Mouse (Mus musculus) cerebellum, adult 9-10 months (tissue): ENCODE measurements around the gene Taf15.

ENCODE experiments used
- DNase-seq: peaks from one replicate; pipeline ENCODE4 v3.0.0; 2022

Gene Taf15

DNA sequence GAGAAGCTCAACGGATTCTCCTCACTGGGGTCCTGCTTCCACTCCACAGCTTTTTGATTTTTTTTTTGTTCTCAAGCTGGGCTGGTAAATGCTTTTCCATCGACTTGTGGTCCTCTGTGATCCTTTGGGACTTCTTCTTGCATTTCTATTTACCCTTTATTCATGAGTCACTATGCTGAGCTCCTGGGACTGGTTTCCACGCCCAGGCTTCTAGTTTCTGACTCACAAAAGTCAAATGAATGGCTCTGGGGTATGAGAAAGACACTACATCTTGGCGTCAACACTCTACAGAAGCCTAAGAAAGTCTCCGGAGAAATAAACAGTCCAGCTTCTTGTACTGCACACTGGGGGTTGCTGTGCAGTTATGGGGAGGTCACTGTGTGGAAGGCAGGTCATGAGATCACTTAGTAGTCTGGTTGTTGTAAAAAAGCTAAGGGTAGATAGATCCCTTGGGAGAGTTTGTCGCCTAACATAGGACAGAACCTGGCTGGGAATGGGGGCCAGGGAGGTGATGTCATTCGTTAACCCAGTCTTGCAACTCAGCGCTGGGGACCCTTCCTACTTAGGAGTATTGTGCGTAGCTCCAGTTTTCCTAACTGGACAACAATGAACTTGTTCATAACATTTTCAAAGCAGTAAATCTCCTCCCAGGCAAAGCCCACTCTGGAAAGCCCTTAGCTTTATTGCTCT, 14.8 kb upstream of the Taf15 start:
- no peak for DNase-seq

DNA sequence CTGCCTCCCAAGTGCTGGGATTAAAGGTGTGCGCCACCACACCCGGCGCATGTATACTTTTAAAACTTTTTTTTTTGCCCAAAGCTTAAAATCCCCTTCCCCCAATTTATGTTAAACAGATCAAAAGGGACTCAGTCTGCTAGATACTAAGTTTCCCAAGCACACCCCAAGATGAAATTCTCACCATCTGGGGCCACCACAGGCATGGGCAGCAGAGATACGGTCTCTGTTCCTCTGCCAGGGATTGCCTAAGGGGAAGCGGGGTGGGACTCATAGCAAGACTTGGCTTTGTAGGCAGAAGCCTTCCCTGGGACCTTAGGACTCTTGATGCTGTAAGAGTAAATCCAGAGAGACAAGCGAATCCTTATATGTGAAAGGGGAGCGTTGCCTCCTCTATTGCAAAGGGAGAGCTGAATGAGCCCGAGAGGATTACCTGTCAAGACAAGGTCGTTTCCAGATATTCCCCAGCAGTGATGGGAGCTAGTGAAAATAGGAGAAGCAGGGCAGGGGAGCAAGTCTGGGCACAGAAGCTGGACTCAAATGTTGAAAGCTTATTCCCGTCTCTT, 11.3 kb upstream of the Taf15 start:
- DNase-seq, result no peak

DNA sequence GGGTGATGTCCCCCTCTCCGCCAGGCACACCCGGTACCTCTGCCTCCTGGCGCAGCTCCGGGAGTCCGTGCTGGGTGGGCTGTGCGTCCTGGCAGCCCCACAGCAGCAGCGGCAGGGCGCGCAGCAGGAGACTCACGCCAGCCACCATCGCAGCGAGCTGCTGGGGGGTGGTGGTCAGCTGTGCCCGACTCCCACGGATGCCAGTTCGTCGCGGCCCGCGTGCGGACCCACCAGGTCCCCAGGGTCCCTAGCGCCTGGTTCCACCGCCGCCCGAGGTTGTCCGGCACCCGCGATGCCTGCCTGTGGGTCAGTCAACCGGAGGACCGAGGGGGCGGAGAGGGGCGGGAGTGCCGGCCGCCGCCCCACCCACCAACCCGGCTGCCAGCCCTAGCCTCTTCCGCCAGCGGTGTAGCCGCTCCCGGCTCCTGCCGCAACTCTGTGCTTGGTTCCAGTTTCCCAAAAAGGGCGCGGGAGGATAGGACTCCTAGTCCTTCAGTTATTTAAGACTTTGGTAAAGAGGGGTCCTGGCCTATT, 10.1 kb upstream of the Taf15 start, which contains the start of gene Mmp28:
TSS of gene Mmp28 (minus strand) at position 361 of the 534 bp plus-strand sequence.
- DNase-seq, result no peak

DNA sequence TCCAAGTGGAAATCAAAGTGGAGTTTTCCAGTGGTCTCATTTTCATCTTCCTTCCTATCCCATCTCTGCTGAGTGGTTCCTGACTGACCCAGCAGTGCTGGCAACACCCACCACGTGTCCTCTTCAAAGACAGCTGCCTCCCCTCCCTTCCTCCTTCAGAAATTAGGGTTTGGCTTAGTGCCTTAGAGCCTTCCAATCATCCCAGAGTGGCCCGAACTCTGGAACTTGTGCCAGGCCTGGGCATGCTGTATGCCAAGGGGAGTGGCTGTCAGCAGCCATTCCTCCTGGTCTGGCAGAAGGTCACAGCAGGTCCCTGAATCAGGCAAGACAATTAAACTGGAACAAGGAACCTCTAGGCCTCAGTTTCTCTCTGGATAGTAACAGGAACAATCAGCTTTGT, 6.9 kb upstream of the Taf15 start:
- DNase-seq, result peak; percentile 90

DNA sequence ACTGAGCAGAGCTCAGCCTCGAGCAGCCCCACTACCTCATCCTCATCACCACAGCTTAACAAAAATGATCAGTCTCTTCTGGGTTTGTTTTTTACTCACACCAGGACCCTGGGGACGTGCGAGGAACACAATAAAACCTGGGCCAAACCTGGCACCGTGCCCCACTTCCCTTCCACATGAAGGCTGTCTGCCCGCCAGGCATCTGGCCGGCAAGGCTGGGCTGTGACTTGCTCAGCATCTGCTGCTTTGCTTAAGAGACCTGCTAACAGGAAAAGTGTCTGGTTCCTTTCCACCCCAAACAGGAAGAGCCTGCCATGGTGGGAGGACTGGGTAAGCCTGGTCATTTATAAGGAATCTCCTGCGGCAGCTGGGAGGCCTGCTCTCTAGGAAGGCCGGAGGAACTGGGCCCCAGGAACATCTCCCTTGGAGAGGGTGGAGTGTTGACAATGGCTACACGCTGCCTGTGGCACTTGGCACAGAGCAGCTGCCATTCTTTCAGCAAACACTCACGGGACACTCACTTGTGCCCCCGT, 5.7 kb upstream of the Taf15 start:
- peak; percentile 54 for DNase-seq

DNA sequence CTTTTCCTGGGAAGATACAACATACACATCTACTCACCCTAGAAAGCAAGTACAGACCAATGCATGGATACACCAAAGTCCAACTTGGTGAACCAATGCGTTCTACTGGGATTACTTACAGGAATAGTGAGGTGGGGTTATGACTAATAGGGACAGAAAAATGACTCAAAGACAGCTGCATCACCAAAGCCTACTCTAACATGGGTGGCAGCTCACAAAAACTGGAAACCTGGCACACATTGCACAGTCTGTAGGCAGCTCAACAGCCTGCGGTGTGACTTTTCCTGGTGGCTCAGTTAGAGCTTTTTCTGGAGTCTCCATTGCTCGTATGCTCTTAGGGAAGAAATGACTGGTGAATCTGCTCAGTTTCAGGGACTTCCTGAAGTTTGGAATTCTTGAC, 4.1 kb upstream of the Taf15 start:
- no peak for DNase-seq

DNA sequence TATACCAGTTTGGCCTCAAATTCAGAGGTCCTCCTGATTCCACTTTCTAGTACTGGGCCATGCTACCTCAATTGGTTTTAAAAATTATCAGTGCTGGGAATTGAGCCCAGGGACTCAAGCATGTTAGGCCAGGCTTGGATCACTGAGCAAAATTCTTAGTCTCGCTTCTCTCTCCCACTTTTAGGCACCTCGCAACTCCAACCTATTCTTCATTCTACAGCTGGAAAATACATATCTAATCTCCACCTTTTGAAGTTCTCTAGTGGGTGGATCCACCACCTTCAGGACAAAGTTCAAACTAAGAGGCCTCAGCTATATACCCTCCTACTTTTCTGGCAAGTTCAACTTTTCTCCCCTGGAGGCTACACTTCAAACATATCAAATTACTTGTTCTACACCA, 1.1 kb upstream of the Taf15 start:
- DNase-seq, result peak; percentile 28

DNA sequence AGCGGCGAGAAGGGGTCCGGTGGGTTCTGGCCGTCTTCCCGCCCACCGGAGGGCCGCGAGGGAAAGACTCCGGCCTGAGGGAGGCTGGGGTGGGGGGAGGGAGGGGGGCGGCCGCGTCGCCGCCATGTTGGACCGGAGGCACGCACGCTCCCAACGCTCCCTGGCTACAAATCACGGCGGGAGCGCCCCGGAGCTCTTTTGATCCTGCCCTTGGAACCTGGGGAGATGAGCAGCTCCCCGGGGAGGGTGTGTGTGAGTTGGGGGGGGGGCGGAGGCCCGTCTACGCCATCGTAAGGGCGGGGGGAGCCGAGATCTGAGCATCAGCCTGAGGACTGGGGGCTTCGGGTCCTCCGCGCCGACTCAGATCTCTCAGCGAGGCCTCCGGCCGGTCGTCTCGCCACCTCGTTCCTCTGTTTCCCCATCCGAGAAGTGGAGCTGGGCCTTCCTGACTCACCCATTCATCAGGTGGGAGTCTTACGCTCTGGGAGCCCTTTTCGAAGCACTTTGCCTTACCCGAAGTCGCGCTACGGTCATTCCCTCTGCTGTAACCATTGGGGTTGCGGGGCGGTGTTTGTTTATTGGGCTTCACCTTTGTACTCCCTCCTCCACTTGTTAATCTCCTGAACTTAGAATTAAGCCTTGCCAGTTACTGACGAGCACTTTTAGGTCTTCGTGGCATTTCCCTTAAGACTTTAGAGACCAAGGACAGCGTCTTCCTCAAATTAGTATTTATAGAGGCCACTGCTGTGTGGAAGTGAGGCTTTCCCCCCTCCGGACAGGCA, 540 bp downstream of the Taf15 start:
- DNase-seq, result peak; percentile 47

DNA sequence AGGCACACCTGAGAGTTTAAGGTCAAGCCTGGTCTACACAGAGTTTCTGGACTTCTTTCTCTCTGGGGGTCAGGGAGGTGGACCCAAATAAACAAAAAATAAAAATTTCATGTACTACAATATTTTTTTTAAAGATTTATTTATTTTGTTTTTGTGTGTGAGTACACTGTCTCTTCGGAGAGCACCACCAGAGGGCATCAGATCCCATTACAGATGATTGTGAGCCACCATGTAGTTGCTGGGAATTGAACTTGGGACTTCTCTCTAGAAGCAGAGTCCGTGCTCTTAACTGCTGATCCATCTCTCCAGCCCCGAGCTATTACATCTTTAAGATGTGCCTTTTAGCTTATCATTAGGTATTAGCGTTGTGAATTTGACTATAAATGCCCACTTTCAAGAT, 18.6 kb downstream of the Taf15 start:
- no peak for DNase-seq

DNA sequence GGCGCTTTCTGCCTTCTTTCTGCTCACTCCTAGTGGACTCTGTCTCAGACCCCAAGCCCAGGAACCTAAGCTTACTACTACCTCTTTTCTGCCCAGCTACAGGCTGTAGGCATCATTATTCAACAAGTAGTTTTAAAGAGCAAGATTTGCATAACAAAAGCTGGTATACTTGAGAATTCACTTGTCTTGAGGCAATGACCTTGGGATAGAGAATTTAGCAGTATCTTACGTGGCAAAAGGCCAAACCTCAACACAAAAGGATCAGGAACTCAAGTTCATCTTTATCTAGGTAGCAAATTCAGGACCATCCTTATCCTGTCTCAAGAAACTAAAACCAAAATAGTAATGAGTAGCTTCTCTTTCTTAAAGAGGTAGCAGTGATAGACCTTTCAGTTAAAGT, 22.7 kb downstream of the Taf15 start:
- DNase-seq, result no peak

DNA sequence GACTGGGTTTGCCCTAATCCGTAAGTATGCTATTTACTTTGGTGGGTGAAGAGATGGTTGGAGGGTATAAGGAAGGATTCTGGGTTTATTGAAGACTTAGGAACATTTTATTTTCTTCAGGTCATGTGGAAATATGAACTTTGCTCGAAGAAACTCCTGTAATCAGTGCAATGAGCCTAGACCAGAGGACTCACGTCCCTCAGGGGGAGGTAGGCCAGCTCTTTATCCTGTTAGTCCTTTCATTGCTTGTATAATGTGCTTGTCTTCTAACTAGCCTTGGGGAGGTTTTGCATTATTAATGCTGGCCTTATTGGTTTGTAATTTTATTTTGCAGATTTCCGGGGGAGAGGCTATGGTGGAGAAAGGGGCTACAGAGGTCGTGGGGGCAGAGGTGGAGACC, 31.4 kb downstream of the Taf15 start:
- no peak for DNase-seq

DNA sequence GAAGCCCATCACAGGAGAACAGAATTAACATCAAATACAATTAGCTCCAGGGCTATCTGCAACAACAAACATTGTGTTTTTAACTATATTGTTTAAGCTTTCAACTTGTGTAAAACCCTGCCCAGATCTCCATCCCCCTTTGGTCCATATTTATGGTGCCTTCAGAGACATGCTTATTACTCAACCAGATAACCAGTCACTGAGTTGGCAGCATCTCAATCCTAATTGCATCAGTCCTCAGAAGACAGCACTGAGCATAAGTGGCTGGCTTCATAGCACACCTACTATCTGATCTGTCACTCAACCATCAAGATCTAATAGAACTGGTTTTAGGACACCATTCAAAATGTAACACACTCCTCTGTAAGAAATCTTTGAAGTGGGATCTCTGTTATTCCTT, 36.6 kb downstream of the Taf15 start:
- DNase-seq, result no peak

DNA sequence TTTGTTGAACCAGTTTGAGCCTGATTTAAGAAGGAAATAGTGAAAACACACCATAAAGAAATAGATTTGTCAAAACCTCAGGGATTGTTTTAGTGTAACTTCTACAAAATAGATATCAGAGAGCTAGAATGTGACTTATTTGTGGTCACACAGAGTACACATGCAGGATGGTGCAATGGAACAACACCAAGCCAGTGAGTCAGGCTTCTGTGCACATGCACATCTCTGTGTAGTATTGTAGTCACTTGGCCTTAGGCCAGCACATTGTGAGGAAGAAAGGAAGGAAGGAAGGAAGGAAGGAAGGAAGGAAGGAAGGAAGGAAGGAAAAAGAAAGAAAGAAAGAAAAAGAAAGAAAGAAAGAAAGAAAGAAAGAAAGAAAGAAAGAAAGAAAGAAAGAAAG, 44.3 kb downstream of the Taf15 start:
- DNase-seq, result no peak

DNA sequence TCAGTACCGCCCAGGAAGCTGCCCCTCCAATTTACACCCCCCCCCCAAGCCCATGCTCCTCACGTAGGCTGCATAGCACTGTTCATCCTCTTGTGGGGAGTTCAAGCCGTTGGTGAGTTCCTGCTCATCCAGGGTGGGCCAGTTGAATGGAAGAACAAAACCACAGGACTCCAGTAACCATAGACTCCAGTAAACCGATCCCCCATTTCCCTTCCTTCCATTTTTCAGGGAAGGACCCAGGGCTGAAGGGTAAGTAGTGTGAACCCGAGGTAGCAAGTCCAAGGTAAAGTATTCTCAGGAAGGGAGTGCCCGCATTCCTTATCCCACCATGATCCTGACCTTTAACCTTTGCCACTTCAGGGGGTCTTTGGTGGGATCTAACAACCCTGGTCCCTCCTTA, 45.5 kb downstream of the Taf15 start:
- DNase-seq, result no peak

DNA sequence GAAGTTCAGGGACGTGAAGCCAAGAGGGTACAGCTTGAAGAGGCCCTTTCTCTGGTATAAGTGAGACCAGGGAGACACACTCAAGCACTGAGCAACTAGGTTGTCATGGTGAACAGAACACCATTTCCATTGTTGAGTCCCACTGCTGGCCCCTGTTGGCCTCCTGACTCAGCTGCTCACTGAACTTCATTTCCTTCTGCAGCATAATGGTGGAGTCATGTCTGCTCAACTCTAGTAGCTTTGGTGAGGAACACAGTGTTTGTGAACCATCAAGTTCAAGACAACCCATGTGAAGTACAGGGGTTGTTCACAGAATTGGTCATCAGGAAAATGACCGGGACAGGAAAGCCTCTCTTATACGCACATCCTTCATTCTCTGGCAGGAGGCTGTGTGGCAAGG, 49.2 kb downstream of the Taf15 start, which contains the start of gene Heatr9:
TSS of gene Heatr9 (minus strand) at position 101 of the 400 bp plus-strand sequence.
- no peak for DNase-seq

DNA sequence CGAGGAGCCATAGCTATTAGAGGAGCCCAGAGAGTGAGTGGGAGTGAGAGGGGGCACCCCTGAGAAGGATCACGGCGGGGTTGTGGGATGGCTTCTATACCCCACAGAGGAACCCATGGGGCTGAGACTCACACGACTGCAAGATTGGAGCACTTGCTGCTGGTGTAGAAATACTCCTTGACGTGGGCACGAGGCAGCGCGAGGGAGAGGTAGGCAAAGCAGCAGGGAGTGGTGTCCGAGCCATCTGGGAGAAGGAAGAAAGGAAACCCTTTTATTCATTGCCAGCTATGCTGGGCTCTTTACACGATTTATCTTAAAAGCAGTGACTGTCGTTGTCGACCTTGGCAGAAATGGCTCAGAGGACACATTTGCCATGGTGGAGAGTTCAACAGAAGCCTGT, 56.1 kb downstream of the Taf15 start:
- DNase-seq, result no peak

DNA sequence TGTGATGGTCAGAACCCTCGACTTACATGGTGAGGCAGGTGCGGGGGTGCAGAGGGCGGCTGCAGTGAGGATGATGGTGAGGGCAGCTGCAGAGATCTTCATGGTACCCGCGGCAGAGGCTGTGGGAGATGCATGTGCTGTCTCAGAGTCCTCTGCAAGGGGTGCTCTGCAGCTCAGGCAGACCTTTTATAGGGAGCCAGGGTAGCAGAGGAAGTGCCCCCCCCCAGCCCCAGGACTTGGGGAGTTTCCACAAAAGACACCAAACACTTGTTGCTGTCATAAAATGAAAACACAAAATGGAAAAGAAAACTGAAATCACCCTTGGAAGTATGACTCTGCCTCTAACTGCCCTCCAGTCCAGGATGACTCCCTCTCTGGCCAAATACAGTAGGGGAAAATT, 57.5 kb downstream of the Taf15 start, which contains the start of gene Ccl5:
TSS of gene Ccl5 (minus strand) at position 159 of the 400 bp plus-strand sequence.
- DNase-seq, result no peak

DNA sequence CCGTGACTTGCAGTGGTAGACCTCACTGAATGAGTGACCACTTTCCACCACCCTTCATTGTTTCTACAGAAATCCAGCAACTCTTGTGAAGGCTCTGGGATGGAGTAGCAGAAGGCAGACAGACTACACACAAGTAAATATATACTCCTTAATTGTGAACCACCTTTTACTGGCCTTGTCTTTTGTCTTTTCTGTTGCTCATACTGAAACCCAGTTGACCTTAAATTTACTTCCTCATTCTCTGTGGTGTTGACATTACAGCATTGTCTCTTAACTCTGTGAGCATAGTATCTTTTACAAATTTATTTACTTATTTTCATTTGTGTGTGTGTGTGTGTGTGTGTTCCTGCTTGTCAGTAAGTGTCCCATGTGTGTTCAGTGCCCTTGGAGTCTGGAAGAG, 60.3 kb downstream of the Taf15 start:
- no peak for DNase-seq

DNA sequence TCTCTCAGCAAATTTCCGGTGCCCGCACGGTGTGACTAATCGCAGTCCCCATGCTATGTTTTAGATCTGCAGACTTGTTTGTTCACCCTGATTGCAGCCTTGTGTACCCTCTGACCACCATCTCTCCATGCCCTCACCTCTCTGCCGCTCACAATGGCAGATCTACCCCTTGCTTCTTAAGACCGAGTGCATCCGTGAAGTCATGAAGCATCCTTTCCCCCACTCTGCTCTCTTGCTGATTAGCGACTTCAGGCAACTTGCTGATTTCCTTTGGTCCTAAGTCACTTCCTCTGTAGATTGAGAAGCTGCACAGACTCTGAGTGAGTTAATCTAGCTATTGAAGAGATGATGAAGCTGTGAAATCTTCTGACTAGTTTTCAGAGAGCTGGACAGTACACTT, 61.3 kb downstream of the Taf15 start:
- DNase-seq, result no peak

DNA sequence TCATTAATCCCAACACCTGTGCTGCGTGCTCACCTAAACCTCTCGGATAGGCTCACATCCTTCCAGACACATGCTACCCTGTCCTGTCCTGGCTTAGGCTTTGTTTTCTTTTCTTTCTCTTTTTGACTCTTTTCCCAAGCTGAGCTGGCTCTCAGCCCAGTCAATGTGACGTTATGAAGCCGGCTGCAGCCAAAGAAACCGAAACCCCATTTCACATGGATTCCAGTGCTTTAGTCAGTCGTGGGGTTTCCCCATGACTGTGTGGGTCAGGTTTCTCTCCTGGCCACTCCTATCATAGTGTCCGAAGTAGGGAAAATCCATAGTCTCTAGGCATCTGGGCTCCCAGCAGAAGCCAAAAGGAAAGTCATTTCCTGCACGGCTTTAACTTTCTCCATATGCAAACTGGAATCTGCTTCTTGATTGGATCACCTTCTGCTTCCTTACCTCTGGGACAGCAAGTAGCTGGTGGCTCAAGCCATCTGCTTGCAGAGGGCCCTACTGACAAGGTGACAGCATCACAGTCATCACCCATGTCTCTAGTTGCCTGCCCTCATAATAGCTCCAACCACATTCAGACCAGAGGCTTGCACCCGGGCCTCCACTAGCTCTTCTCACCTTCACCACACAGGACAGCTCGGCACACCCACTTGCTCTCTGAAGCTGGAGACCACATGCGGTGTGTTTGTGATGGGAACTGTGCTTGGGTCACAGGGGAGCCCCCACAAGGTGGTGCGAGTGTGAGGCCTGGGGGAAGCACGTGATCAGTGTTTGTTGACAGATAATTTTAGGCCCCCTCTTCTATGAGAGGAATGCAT, 61.9 kb downstream of the Taf15 start:
- DNase-seq, result peak; percentile 29

DNA sequence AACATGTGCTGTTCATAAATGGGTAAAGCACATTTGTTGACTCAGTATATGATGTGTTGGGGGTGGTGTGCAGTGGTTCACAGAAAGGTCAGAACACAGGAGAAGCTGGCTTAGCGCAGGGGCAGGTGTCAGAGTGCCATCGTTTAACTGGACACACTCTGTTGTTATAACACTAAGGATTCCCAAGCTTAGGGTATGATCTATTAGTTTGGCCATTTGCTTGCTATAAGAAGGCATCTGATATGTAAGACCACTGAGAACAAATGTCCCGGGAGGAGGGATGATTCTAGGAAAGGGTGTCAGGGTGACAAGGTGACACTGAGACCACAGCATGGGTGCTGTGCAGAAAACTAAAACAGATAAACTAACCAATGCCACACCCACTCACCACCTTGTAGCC, 63.9 kb downstream of the Taf15 start:
- DNase-seq, result no peak

DNA sequence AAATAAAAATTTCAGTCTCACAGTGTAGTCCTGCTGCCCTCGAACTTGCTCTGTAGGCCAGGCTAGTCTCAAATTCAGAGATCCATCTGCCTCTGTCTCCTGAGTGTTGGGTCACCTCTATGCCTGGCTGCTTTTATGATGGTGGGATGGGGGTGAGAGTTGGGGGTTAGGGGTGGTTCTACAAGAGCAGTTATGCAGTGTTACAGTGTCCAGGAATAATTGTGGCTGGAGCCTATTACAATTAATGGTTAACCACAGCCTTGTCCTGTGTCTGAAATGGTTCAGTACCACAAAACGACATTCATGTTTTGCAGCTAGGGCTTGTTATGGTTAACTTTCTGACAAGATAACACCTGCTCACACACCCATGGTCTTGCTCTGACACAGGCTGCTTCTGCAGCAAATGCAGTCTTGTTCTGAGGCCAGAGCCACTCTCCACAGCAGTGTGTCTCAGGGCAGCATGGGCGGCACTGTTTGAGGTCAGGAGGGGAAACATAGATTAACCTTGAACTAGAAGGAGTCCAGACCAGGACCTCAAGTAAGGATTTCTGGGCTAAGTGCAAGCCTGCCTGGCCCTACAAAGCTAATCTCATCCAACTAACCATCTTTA, 65.9 kb downstream of the Taf15 start:
- no peak for DNase-seq
